Mouse (Mus musculus): ENCODE measurements at regions not wholly inside any gene's neighbourhood (a gene's known extent, or its start where the extent isn't known, plus 50 kb on each side); places are given as distances from the start of the nearest gene placed in this dataset.

GRCm38 (mm10) chr9:6617155-6617554 lies 347.5 kb upstream of the Ddi1 start:
- TF ChIP-seq CTCF (IDR thresholded peaks at IDR 0.05; ENCODE audit: borderline replicate concordance, extremely low read depth, insufficient read depth, insufficient read length) = no peak
- no peak for TF ChIP-seq POLR2A (IDR thresholded peaks at IDR 0.05; ENCODE audit: borderline replicate concordance, extremely low read depth, insufficient read depth, insufficient read length, poor library complexity, severe bottlenecking)
